Mouse (Mus musculus) right cerebral cortex, adult 18-20 months (tissue): ENCODE measurements around the gene Slc6a6.
A peak's percentile ranks its signal among the peaks of the same experiment; 100 is the strongest.

Experiments
- DNase-seq: peaks from one replicate; pipeline ENCODE4 v3.0.0; 2022; ENCODE audit warnings: mixed read lengths

The Slc6a6 gene

DNA sequence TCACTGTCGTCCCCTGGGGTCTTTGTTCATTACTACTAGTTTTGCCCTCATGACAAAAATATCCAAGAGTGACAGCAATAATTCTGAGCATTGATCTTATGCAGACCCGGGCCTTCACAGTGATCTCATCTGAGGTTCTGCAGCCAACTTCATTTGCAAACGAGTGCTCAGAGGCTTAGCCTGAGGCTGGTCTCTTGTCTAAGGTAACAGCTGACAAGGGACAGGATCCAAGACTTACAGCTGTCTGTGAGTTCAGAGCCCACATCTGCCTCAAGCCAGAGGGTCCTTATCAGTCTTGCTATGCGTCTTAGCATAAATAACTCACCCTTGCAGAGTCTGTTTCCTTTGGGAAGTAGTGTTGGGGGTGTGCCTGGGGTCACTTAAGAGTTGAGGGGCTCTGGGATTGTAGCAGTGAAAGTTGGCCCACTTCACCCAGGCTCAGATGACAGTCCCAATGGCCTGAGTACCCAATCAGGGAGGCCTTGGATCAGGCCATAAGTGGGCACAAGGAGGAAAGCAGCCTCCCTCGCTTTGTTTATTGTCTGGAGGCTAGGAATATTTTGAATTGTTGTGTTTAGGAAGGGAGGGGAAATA lies 9.0 kb upstream of the Slc6a6 start:
- DNase-seq: no peak

DNA sequence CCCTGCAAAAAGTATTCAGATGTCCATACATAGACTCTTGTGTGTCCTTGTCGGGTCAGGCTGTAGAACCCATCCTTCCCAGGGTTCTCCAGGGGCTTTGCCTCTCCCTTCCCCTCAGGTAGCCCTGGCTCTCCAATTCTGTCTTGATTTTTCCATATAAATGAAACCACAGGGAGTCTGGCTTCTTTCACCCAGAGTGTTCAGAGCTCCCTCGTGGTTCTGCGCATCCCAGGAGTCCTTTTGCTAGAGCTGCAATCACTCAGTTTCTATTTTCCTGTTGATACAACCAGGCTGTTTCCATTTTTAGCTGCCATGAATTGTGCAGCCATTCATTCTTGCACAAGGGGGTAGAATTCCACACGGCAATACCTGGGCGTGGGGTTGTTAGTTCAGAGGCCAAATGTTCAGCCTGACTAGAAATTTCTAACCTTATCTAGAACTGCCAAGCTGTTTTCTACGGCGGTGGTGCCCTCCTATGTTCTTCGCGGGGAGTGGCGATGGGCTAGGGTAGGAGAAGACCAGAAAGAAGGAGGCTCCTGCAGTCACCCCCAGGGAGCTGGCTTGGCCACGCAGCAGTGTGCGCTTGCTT lies 5.3 kb upstream of the Slc6a6 start:
- DNase-seq: no peak

DNA sequence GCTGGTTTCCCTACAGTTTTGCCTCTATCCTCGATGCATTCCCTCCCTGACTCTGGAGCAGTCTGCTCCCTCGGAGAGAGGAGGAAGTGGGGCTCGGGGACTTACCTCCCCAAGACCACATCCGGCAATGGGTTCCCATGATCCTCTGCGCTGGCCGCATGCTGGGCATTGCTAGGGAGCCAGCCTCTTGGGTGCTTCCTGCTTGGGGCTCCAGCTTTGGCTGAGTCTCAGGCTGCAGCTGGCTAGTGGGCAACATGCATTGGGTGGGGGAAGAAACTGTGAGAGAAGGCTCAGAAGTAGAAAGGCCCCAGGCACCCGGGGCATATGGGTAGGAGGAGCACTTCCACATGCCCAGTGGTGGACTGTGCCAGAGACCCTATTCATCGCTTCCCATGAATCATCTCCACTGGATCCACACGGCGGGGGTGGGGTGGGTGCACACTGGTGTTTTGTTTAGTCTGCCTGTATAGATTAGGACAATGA lies 4.7 kb upstream of the Slc6a6 start:
- DNase-seq: peak; percentile 44

DNA sequence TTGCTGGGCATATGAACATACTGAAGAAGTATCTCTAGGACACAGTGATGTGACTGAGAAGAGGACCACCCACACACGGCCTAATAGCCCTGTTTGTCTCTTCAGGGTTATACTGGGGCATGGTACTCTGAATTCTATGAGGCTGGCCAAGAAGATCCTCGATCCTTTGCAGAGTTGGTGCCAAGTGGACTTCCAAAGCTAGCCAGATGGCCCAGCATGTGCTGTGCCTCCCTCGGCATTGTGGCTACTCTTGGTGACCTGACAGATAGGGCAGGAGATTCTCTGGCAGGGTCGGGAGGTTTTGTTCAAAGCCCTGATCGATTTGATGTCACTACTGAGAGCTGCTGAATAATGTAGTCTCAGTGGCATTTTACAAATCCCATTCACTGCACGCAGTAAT lies 4.1 kb upstream of the Slc6a6 start:
- DNase-seq: no peak

DNA sequence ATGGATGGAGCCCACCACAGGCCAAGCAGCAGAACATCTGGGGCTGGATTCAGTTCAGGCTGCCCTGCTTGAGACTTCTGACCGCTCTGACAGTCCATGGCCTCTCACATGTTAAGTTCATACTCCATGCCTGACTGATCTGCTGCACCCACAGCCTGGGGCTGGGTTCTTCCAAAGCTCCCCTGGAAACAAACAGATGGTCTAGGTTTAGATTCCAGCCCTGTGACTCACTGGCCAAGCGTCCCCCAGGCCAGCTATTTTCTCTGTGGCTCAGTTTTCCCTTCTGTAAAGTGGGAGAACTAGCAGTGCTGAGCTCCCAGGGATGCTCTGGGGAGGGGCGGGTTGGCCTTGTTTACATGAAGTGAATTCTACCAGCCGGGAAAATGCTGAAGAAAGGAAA lies 2.0 kb upstream of the Slc6a6 start:
- no peak for DNase-seq

DNA sequence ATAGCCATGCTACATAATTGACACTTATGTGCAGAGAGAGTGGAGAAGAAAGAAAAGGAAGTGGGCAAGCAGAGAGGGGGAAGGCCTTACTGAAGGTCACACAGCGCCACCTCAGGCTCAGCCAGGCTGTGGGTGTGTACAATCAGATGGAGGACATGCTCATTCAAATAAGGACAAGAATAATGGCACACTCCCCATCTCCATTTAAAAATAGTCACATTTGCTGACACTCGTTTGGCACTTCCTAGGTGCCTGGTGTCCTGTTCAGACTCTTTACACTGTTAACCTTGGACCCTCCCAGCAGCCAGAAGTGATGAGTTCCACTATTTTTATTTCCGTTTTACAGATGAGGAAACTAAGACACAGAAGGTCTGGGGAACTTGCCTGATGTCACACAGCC lies 732 bp upstream of the Slc6a6 start:
- DNase-seq: no peak

DNA sequence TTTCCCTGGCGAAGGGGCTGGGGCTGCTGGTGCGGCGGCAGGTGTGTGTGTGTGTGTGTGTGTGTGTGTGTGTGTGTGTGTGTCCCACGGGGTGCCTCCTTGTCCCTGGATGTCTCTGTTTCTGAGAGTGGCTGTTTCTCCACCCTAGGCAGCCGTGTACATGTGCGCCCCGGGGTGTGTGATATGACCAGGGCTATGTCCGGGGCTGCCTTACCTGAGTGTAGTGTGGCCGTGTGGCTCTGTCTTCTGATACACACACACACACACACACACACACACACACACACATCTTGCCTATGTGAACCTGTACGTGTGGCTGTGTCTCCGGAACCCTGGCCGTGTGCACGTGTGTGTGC lies 599 bp downstream of the Slc6a6 start:
- DNase-seq: no peak

DNA sequence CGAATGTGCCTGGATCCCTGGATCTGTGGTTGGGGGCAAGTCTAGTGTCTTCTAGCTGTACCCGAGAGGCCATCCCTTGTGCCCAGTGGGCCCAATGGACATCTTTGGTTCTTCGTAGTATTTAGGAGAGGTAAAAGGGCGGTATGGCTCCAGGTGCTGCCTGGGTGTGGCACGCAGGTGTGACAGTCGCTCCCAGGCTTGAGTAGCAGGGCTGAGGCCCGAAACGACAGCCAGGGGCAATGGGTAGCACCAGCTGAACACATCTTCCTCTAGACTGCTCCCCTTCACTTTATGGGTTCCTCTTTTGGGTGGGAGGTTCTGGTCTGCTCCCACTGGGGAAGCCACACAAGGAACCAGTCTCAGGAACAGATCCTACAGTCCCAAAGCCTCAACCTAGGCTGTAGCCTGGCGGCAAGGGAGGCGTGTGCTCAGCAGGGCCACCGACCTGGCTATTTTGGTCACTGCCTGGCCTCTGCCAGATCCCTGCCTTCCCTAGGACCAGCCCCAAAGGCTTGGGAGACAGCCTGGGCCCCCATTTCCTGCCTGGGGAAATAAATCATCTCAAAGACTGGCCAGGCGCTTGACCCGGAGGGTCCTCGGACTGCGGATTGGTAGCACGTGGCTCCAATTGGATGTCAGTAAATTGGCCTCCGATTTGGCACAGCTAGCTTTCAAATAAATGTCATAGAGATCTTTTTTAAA lies 1.1 kb downstream of the Slc6a6 start:
- DNase-seq: peak; percentile 39

DNA sequence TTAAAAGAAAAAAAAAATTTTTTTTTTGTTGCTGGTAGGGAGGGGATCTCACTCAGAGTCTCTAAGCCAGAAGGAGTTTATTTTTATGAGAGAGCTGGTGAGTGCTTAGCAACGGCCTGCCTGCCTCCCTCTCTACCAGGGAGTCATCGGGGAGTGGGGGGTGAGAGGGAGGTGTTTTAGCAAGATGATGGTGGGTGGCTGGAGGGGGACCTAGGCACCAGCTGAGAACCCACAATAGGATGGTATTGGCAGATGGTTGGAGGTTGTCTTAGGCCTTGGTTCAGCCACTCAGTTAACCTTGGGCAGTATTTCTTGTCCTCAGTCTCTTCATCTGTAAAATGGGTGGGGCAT lies 1.7 kb downstream of the Slc6a6 start:
- DNase-seq: peak; percentile 77

DNA sequence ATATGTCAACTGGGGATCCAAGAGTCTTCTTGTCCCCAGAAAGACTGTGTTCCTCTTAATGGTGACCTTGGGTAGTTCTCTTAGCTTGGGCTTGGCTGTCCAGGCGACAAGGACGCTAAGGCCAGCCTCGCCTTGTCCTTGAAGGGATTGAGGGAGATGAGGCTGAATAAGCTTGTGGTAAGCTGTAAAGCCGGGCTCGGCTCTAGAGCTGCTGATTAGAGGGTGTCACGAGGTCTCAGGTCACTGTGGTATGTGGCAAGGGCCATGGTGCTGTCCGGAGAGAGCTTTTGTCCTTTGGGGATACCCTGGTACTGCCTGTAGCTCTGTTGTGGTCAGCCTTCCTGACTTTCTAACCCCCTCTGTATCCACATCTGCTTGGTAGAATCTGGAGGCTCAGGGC lies 2.0 kb downstream of the Slc6a6 start:
- no peak for DNase-seq

DNA sequence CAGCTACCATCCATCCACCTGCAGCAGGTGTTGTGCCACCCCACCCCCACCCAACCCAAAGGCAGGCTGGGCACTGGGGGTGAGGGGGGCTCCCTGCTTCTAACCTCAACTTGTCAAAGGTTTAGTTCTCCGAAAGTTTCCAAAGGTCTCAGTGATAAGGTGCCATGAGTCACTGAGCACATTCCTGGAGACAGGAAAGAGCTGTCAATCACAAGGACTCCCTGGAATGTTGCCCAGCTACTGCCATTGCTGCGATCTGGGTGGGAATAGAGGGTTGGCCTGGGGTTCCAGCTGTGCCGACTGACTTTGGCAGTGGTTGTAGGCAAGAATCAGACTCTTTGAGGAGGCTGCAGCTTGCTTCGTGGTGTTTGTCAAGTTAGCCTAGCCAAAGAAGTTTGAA lies 2.7 kb downstream of the Slc6a6 start:
- DNase-seq: peak; percentile 35

DNA sequence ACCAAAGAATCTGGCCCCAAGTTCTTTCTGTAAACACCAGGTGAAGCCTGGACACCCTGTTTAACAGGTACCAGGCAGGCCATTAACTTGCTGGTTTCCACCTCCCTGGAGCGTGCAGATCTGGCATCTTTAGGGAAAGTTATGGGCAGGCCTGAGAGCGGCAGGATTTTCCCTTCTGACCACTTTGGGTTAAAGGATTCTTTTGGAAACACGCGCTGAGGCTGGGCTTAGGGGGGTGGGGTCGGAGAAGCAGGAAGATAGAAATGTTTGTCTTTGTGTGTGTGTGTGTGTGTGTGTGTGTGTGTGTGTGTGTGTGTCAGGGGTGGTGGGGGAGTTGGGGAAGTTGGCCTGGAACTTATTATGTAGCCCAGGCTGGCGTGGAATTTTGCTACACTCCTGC lies 4.2 kb downstream of the Slc6a6 start:
- no peak for DNase-seq

DNA sequence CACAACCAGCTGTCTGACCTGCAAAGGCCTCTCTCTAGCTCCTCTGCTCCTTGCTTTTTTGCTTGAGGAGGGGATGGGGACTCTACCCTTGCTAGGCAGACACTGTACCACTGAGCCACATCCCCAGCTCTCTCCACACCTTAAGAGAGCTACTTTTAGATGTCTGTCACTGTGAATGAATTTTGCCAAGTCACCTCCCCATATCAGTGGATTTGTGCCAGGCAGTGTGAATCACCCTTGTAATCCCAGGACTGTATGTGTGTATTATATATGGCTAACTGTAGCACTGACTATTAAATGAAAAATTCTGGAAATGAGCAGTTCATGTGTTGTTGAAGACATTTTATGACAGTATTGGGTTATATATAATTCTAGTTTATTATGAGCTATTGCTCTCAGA lies 5.4 kb downstream of the Slc6a6 start:
- DNase-seq: no peak

DNA sequence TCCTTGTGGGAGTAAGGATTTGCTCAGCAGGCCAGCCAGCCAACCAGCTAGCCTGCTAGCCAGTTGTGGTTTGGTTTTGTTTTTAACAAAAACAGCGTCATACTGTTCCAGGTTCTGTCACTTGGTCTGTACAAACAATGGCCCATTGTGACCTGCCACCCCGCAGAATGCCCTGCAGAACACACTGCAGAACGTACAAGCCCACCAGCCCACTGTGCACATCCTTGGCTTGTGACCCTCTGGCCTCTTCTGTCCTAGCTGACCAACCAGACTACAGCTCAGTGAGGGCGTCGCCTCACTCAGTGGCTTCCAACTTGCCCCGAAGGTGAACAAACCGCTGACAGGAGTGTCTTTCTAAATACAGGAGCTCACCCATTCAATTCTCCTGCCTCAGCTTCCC lies 6.4 kb downstream of the Slc6a6 start:
- no peak for DNase-seq

DNA sequence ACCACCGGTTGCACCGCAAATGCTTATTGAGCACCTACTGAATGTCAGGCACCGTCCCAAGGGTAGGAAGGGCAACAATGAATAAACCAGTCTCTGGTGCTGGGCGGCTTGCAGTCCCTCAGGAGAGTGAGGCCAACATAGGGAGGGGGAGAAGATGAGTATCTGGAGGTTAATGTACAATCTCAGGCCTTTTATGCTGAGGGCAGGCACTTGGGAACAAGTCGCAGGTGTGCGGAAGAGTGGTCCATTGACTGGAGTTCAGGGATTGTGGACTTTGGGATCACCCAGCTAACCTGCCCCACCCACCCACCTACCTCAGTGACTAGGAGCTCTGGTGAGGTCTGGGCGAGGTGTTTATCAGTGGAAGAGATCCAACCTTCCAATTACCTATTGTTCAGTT lies 6.8 kb downstream of the Slc6a6 start:
- DNase-seq: no peak

DNA sequence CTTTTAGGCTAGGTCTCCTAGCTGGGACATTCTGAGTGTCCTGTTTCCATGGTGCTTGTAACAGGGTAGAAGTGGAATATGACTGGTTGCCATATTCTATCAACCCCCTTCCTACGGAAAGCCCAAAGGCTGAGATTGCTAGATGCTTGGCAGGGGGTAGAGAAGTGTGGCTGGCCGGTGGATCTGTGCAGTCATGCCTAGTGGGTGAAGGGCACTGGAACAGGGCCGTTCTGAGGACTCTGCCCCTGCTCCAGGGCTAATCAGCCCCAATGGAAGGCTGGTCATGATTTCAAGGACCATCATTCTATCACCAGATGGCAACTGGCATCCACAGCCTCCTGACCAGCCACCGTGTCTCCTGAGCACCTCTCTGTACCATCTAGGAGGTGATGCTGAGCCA lies 7.7 kb downstream of the Slc6a6 start:
- DNase-seq: no peak

DNA sequence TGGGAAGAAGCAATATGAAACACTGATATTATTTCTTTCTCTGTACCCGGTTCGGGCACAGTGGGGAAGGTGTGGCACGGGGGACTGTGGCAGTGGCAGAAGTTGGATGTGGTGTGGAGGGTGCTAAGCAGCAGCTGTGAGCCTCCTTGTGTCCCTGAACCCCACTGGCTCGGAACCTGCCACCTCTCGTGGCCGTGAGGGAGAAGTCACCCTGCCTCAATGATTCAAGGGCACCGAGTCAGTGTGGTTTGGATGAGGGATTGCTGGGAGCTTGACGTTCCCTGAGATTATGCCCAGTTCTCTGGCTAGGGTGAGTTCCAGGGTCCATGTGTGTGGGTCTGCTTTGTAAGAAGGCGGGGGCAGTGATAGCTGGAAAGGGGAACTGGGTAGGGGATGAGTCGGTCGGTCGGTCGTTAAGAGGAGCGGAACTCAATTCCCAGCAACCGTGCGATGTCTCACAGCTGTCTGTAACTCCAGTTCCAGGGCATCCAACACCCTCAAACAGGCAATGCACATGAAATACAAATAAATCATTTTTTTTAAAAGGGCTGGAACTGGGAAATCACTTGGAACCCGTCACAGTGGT lies 9.5 kb downstream of the Slc6a6 start:
- DNase-seq: no peak

DNA sequence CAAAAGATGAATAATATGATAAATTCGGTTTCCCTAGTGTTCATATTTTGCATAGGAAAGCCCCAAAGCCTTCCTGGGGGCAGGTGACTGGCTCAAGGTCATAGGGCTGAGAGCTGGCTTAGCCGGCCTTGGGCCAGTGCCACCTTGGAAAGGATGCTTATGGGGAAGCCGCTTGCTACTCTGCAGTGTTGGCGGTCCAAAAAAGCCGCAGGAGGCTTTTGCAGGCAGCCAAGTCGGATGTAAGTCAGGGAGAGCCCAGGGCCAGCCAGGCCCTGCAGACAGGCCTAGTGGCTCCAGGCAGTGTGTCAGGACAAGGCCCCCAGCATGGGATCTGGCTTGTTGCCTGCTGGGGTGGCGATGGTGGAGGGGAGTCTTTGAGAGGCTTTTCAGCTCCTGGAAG lies 10.8 kb downstream of the Slc6a6 start:
- no peak for DNase-seq

DNA sequence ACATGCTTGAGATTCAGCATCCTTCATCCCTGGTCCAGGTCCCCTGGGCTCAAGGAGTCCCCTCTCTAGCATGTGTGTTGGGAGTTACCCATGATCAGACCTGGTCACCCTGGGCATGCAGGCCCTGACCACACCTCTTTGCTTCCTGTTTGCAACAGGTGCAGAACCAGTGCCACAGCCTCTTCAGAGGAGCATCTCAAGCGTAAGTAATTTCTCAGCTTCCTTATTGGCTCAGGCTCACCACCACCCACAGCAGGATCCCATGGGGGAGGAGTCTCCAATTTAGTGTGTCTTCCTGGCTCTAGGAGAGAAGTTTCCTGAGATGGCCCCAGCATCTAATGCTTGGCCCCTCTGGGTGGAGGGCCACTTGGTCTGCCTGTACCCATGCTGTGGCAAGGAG lies 15.0 kb downstream of the Slc6a6 start:
- DNase-seq: no peak

DNA sequence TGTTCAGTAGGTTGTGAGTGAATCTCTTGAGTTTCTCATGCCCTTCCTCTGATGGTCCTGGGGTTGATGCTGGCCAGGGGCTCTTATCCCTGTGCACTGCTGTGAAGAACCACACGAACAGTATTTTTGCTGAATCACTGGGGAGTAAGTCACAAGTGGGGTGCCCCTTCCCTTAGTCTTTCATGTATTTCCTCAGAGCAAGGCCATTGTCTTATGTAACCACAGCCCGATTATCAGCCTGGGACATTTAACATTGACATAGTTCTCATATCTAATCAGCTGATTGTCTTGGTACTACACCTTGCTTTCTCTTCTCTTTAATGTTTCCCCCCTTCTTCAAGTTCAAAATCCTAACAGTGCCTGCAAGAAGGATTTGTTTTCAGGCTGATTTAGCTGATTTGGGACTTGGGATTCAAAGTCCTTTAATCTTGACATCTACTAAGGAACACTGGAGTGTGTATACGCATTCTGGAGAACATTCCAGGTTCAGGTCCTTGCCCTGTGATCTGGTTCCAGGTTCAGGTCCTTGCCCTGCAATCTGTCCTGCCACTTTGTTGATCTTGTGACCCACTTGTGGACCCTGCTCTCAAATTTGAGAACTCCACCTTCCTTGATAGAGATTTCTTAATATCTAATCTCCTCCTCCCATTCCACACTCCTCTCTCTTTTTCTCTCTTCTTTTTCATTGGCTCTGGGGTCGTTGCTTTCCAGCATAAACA lies 15.8 kb downstream of the Slc6a6 start:
- no peak for DNase-seq

DNA sequence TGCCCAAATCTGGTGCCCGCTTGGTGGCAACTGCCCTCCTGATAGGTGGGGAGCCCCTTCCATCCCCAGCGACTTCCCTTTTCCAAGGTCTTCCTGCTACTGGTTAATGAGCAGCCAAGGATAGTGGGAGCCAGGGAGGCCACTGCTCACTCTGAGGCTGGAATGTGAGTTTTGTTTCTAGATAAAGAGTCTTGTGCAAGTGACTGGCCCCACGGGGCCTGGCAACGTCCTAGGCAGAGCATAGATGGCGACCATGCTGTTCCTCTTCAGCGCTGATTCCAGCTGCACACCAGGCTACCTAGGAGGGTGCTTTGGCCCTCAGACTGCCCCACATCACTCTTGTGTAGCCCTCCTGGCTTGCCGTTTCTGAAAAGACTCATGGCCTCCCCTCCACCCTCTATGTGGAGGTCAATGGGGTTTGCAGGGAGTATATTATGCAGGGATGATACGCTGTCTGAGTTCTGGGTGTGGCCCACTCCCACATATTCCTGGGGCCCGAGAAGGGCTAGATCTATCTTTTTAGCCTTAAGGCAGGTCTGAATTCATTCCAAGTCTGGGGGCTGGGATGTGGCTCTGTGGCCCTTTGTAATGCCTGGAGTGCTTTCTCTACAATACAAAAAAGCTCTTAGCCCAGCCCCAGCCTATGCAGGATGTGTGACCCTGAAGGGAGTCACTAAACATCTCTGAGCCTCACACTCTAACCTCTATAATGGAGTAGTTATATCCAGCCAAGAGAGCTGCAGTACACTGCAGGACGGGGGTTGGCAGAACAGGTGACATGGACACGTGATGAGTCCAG lies 17.2 kb downstream of the Slc6a6 start:
- DNase-seq: no peak

DNA sequence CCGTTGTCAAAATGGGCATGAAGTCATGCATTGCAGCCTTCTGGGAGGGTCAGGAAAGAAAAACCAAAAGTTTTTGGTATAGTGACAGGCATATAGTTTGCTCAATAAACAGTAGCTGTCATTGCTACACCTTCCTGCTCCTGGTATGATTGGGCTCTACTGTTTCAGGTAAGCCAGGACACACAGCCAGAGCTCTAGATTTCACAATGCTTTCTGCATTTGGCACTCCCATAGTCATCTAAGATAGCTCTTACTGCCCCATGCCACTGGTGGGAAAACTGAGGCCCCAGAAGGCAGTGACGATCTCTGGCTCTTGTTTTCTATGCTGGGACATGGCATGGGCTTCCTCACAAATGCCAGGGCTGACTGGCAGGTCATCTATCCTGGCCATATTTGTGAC lies 19.6 kb downstream of the Slc6a6 start:
- DNase-seq: no peak

DNA sequence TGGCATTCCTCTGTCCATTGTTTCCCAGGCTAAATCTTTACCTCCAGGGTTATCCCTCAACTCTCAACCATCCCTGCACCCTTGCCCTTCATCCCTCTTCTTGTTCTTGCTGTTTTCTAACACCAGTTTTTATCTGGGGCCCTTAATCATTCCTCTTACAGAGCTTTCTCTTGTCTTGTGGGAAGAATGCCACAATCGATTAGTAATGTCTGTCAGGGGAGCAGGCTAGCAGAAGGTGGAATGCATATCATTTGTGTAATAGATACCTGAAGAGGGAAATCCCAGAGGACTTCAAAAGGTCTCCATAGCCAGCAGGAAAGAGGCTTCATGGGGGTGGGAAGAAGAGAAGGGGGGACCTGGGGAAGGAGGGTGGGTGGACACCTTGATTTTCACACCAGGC lies 20.6 kb downstream of the Slc6a6 start:
- no peak for DNase-seq
